Mouse (Mus musculus): ENCODE measurements around the gene Rfc1. TPM values are rescaled to one million over a fixed set of nuclear protein-coding genes. Genes with fewer than 3 reads are reported as not detected.

The Rfc1 gene
- polyA plus RNA-seq, 1 experiment from 2014 or later: 28.9 TPM

GRCm38 (mm10) chr5:65334788-65335187 lies 682 bp downstream of the Rfc1 start:
- Histone ChIP-seq H3K4me3 (ENCODE audit: low read depth, low read length) (peak overlapping the region; percentile 86), H3K27ac (ENCODE audit: low read depth, low read length) (peak overlapping the region; percentile 72; the same call in 1 of the 2 replicates), H3K36me3 (ENCODE audit: control insufficient read depth, insufficient read depth) (no peaks in the 10 kb centered on the region), H3K9ac (ENCODE audit: low read depth, low read length) (peak overlapping the region; percentile 85), H3K9me3 (ENCODE audit: control insufficient read depth) (no peaks in the 10 kb centered on the region), H3K27me3 (replicated peaks; ENCODE audit: control insufficient read depth, insufficient read depth, low read length) (no peaks in the 10 kb centered on the region), H3K4me2 (replicated peaks; ENCODE audit: low read depth) (peak overlapping the region; percentile 73), H3K4me1 (replicated peaks; ENCODE audit: control insufficient read depth, insufficient read depth, low read length) (no peaks in the 10 kb centered on the region)
- ATAC-seq: no peak
- TF ChIP-seq CTCF (IDR thresholded peaks at IDR 0.05; ENCODE audit: low read depth): no peak
- under 1% methylated on average over 8 of the region's 8 CpGs for WGBS

DNA sequence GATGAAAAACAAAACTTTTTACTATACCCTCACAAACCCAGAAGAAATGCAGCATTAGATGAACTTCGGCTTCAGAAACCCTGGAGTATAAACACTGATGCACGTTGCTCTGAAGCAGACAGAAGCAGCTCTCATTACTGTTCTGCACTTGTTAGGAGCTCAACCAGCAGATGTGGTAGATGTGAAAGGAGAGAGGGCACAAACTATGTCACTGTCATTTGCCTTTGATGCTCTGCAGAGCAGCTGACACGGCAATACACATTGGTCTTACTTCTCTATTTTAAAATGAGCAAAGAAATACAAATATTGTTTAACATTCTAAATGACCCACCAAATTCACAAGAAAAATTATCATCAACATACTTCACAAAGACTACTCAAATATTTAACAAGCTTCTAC lies 5.5 kb downstream of the Rfc1 start:
- no peaks in the 10 kb centered on the region for H3K9me3 ChIP-seq (ENCODE audit: control insufficient read depth)
- no peak for ATAC-seq
- 70% methylated on average over 3 of the region's 3 CpGs for WGBS
- H3K4me1 ChIP-seq (replicated peaks; ENCODE audit: control insufficient read depth, insufficient read depth, low read length): no peaks in the 10 kb centered on the region; the same call in 1 of the 2 replicates
- no peaks in the 10 kb centered on the region for H3K27me3 ChIP-seq (replicated peaks; ENCODE audit: control insufficient read depth, insufficient read depth, low read length)
- H3K4me2 ChIP-seq (replicated peaks; ENCODE audit: low read depth): no peak overlapping the region
- no peak for TF ChIP-seq CTCF (IDR thresholded peaks at IDR 0.05; ENCODE audit: low read depth)
- no peak overlapping the region for H3K4me3 ChIP-seq (ENCODE audit: low read depth, low read length)
- H3K27ac ChIP-seq (ENCODE audit: low read depth, low read length): no peak overlapping the region
- H3K9ac ChIP-seq (ENCODE audit: low read depth, low read length): no peak overlapping the region
- H3K36me3 ChIP-seq (ENCODE audit: control insufficient read depth, insufficient read depth): no peaks in the 10 kb centered on the region

- Histone ChIP-seq H3K9me3 (ENCODE audit: control insufficient read depth) (no peaks in the 10 kb centered on the region), H3K27ac (ENCODE audit: low read depth, low read length) (no peak overlapping the region), H3K36me3 (ENCODE audit: control insufficient read depth, insufficient read depth) (no peaks in the 10 kb centered on the region), H3K4me3 (ENCODE audit: low read depth, low read length) (no peak overlapping the region), H3K9ac (ENCODE audit: low read depth, low read length) (no peak overlapping the region), H3K4me2 (replicated peaks; ENCODE audit: low read depth) (no peak overlapping the region; the same call in 1 of the 2 replicates), H3K27me3 (replicated peaks; ENCODE audit: control insufficient read depth, insufficient read depth, low read length) (no peaks in the 10 kb centered on the region), H3K4me1 (replicated peaks; ENCODE audit: control insufficient read depth, insufficient read depth, low read length) (no peaks in the 10 kb centered on the region; the same call in 1 of the 2 replicates)
- TF ChIP-seq CTCF (IDR thresholded peaks at IDR 0.05; ENCODE audit: low read depth): no peak
- 54% methylated on average over 5 of the region's 5 CpGs for WGBS
- ATAC-seq: no peak
Observed at GRCm38 (mm10) chr5:65326212-65326611, 9.3 kb downstream of the Rfc1 start.

- Histone ChIP-seq H3K27me3 (replicated peaks; ENCODE audit: control insufficient read depth, insufficient read depth, low read length) (no peaks in the 10 kb centered on the region), H3K36me3 (ENCODE audit: control insufficient read depth, insufficient read depth) (no peaks in the 10 kb centered on the region), H3K4me1 (replicated peaks; ENCODE audit: control insufficient read depth, insufficient read depth, low read length) (no peaks in the 10 kb centered on the region; the same call in 1 of the 2 replicates), H3K27ac (ENCODE audit: low read depth, low read length) (no peak overlapping the region), H3K4me2 (replicated peaks; ENCODE audit: low read depth) (no peak overlapping the region), H3K9ac (ENCODE audit: low read depth, low read length) (no peak overlapping the region), H3K4me3 (ENCODE audit: low read depth, low read length) (no peak overlapping the region), H3K9me3 (ENCODE audit: control insufficient read depth) (no peaks in the 10 kb centered on the region)
- no peak; the same call in 1 of the 2 replicates for ATAC-seq
- TF ChIP-seq CTCF (IDR thresholded peaks at IDR 0.05; ENCODE audit: low read depth): no peak
- 61% methylated on average over 3 of the region's 3 CpGs for WGBS
Observed at GRCm38 (mm10) chr5:65324758-65325355, 10.6 kb downstream of the Rfc1 start.

DNA sequence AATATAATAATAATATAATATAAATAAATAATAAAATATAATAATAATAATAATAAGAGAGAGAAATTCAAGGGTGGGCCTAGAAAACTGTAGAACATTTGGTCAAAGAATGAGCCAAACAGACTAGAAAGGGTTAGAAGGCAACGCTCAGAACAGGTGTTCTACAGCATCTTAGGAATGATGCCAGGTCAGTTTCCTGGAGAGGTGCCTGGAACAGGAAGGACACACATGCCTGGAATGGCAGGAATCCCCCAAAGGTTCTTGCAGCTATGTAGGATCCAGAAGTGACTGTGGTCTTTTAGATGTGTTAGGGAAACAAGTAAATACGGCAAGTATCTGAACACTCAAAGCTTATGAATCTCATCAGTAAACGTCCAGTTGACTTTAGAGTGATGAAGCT lies 11.2 kb downstream of the Rfc1 start:
- no peaks in the 10 kb centered on the region; the same call in 1 of the 2 replicates for H3K4me1 ChIP-seq (replicated peaks; ENCODE audit: control insufficient read depth, insufficient read depth, low read length)
- no peaks in the 10 kb centered on the region for H3K9me3 ChIP-seq (ENCODE audit: control insufficient read depth)
- WGBS: 90% methylated on average over 3 of the region's 3 CpGs
- H3K27ac ChIP-seq (ENCODE audit: low read depth, low read length): no peak overlapping the region
- no peak for ATAC-seq
- no peaks in the 10 kb centered on the region for H3K27me3 ChIP-seq (replicated peaks; ENCODE audit: control insufficient read depth, insufficient read depth, low read length)
- H3K36me3 ChIP-seq (ENCODE audit: control insufficient read depth, insufficient read depth): peaks cover 1% of the 10 kb centered on the region; the same call in 1 of the 2 replicates
- no peak overlapping the region for H3K4me3 ChIP-seq (ENCODE audit: low read depth, low read length)
- no peak for TF ChIP-seq CTCF (IDR thresholded peaks at IDR 0.05; ENCODE audit: low read depth)
- no peak overlapping the region for H3K9ac ChIP-seq (ENCODE audit: low read depth, low read length)
- H3K4me2 ChIP-seq (replicated peaks; ENCODE audit: low read depth): no peak overlapping the region

- Histone ChIP-seq H3K9ac (ENCODE audit: low read depth, low read length) (no peak overlapping the region), H3K9me3 (ENCODE audit: control insufficient read depth) (no peaks in the 10 kb centered on the region), H3K27me3 (replicated peaks; ENCODE audit: control insufficient read depth, insufficient read depth, low read length) (no peaks in the 10 kb centered on the region), H3K27ac (ENCODE audit: low read depth, low read length) (no peak overlapping the region), H3K36me3 (ENCODE audit: control insufficient read depth, insufficient read depth) (peaks cover 7% of the 10 kb centered on the region; the same call in 1 of the 2 replicates), H3K4me2 (replicated peaks; ENCODE audit: low read depth) (no peak overlapping the region), H3K4me3 (ENCODE audit: low read depth, low read length) (no peak overlapping the region), H3K4me1 (replicated peaks; ENCODE audit: control insufficient read depth, insufficient read depth, low read length) (no peaks in the 10 kb centered on the region; the same call in 1 of the 2 replicates)
- ATAC-seq: no peak
- TF ChIP-seq CTCF (IDR thresholded peaks at IDR 0.05; ENCODE audit: low read depth): no peak
- 75% methylated on average over 10 of the region's 10 CpGs for WGBS
Observed at GRCm38 (mm10) chr5:65322165-65322564, 13.3 kb downstream of the Rfc1 start.

Measured in intestine, postnatal 0 days (tissue).